Mouse (Mus musculus) hindbrain, postnatal 0 days (tissue): Measurements from ENCODE around the gene Lpar3. TPM values are rescaled to one million over a fixed set of nuclear protein-coding genes. Genes with fewer than 3 reads are reported as not detected.
A peak's percentile ranks its signal among the peaks of the same experiment; 100 is the strongest.

Source experiments
- ATAC-seq: fragments of 200-750 bp; cut with Nextera tagmentation; 2 replicates; pipeline ENCODE4 v1.8.0; 2017; ENCODE audit warnings: mild to moderate bottlenecking, moderate TSS enrichment, moderate library complexity
- DNase-seq: peaks from one replicate; pipeline ENCODE4 v3.0.0-alpha.2; 2015; ENCODE audit warnings: low spot score
- H3K27ac ChIP-seq: fragments of 300-500 bp; sonication (generic); 2 replicates; pipeline ENCODE4 v1.5.1; 2014; ENCODE audit warnings: mild to moderate bottlenecking
- H3K27me3 ChIP-seq: fragments of 300-500 bp; sonication (generic); 2 replicates; pipeline ENCODE4 v1.6.1; 2014; ENCODE audit warnings: low read length, mixed read lengths; ENCODE audit not compliant: insufficient read depth
- H3K36me3 ChIP-seq: fragments of 300-500 bp; sonication (generic); 2 replicates; pipeline ENCODE4 v1.6.1; 2014; ENCODE audit warnings: low read length, mixed read lengths; ENCODE audit not compliant: insufficient read depth
- H3K4me1 ChIP-seq: fragments of 300-500 bp; sonication (generic); 2 replicates; pipeline ENCODE4 v1.6.1; 2014; ENCODE audit warnings: antibody characterized with exemption, low read length, mixed read lengths; ENCODE audit not compliant: insufficient read depth
- H3K4me2 ChIP-seq: fragments of 300-500 bp; sonication (generic); 2 replicates; pipeline ENCODE4 v1.6.1; 2014; ENCODE audit warnings: low read depth, mild to moderate bottlenecking, low read length, moderate library complexity, mixed read lengths
- H3K4me3 ChIP-seq: fragments of 300-500 bp; sonication (generic); 2 replicates; pipeline ENCODE4 v1.5.1; 2014; ENCODE audit warnings: low read length
- H3K9ac ChIP-seq: fragments of 300-500 bp; sonication (generic); replicated peaks from 2 replicates; pipeline ENCODE4 v1.6.1; 2014; ENCODE audit warnings: mild to moderate bottlenecking, low read length, moderate library complexity, mixed read lengths
- H3K9me3 ChIP-seq: fragments of 300-500 bp; sonication (generic); 2 replicates; pipeline ENCODE4 v1.6.1; 2016; ENCODE audit warnings: low read length, mixed read lengths
- CTCF ChIP-seq: IDR thresholded peaks from 2 replicates; pipeline ENCODE4 v1.5.1; 2016; ENCODE audit warnings: antibody characterized with exemption, control low read depth, low read depth
- WGBS: fragments of 180-500 bp; shearing (Covaris S2); extraction: QIAGEN DNeasy Blood & Tissue Kit; methylation state at CpG from one replicate; pipeline ENCODE4 v1.1.7; 2014; 5-methylcytosine and 5-hydroxymethylcytosine counted together
- polyA plus RNA-seq: library from polyadenylated mRNA; unstranded; fragments of >200 nt; fragmentation: Nextera tagmentation; extraction: Ambion mirVana; gene quantifications from 2 replicates; pipeline ENCODE4 v1.2.1, GENCODE M21; 2015
- total RNA-seq: library from RNA; depleted of rRNA; stranded (reverse); fragments of >200 nt; gene quantifications from 2 replicates; pipeline ENCODE4 v1.2.3, GENCODE M21; 2014; rRNA removed

The Lpar3 gene
- total and polyA plus RNA-seq, 2 experiments from 2014 or later: 0.50 to 0.58 TPM

- no peak for TF ChIP-seq CTCF
- ATAC-seq: peak; percentile 16; the same call in 1 of the 2 replicates
- Histone ChIP-seq H3K9ac (no peak overlapping the region; the same call in 1 of the 2 replicates), H3K27ac (no peak overlapping the region), H3K4me1 (no peaks in the 10 kb centered on the region), H3K9me3 (no peaks in the 10 kb centered on the region), H3K4me3 (no peak overlapping the region), H3K36me3 (no peaks in the 10 kb centered on the region), H3K4me2 (peak overlapping the region; percentile 58), H3K27me3 (no peaks in the 10 kb centered on the region)
- WGBS: 35% methylated on average over 15 of the region's 17 CpGs
- DNase-seq: no peak
Observed at GRCm38 (mm10) chr3:146326743-146327536, 106.2 kb downstream of the Lpar3 start.

DNA sequence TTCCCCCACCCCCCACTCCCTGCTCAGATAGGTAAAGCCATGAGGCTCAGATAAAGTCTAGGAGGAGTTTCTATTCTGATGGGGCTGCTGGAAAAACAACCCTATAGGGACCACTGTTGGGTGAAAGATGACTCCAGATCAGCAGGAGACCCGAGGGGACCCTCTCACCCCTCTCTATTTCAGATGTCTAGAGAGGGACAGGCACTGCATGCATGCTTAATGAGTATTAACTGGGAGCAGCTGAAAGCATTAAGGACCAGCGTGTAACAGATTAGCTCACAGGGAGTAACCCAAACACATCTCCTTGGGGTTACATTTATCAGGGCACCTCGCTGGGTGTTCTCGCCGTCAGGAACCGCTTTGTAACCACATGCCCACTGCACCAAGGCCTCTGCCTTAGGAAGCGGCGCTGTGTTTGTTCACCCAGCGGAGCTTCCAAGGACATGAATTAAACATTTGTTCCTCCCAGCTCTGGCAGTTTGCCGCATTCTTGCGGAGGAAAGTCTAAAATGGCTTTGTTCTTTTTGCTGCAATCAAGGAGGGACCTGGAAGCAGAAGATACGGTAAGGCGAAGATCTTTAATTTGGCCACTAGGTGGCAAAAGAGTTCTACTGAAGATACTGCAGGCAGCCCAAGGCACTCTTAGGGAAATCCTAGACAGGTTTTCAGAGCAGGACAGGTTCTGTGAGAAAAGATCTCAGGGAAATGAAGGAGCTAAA is 106.9 kb downstream of the Lpar3 start:
- TF ChIP-seq CTCF: peak; percentile 92
- Histone ChIP-seq H3K4me1 (no peaks in the 10 kb centered on the region), H3K36me3 (no peaks in the 10 kb centered on the region), H3K4me3 (peak overlapping the region; percentile 22), H3K4me2 (peak overlapping the region; percentile 58), H3K9me3 (no peaks in the 10 kb centered on the region), H3K27me3 (no peaks in the 10 kb centered on the region), H3K9ac (peak overlapping the region; percentile 44), H3K27ac (peak overlapping the region; percentile 65)
- peak; percentile 92 for ATAC-seq
- 0% methylated on average over 13 of the region's 13 CpGs for WGBS
- DNase-seq: peak; percentile 95

DNA sequence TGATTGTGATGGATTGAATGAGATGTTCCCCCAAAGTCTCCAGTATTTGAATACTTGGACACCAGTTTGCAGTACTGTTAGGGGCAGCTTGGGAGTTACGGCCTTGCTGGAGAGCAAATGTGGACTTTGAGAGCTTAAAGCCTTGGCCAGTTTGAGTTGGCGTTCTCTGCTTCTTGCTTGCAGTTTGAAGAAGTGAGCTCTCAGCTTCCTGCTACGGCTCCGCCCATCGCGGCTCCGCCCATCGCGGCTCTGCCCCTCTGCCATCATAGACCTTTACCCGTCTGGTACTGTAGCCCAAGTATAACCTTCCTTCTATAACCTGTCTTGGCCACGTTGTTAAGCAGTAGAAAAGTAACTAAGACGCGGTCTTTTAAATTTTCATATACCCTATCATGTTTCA is 108.0 kb downstream of the Lpar3 start:
- H3K9ac ChIP-seq: no peak overlapping the region
- no peak for DNase-seq
- H3K4me2 ChIP-seq: peak overlapping the region; percentile 58; the same call in 1 of the 2 replicates
- no peaks in the 10 kb centered on the region for H3K9me3 ChIP-seq
- H3K27ac ChIP-seq: no peak overlapping the region
- no peaks in the 10 kb centered on the region for H3K4me1 ChIP-seq
- no peaks in the 10 kb centered on the region for H3K36me3 ChIP-seq
- no peak for ATAC-seq
- no peak for TF ChIP-seq CTCF
- WGBS: 24% methylated on average over 13 of the region's 13 CpGs
- no peak overlapping the region for H3K4me3 ChIP-seq
- no peaks in the 10 kb centered on the region for H3K27me3 ChIP-seq

- ATAC-seq: no peak
- H3K4me3 ChIP-seq: no peak overlapping the region
- H3K9me3 ChIP-seq: no peaks in the 10 kb centered on the region
- DNase-seq: no peak
- no peaks in the 10 kb centered on the region for H3K36me3 ChIP-seq
- no peak overlapping the region for H3K27ac ChIP-seq
- no peaks in the 10 kb centered on the region for H3K27me3 ChIP-seq
- no peak overlapping the region for H3K4me2 ChIP-seq
- 85% methylated on average over 11 of the region's 11 CpGs for WGBS
- H3K4me1 ChIP-seq: peaks cover 6% of the 10 kb centered on the region; the same call in 1 of the 2 replicates
- H3K9ac ChIP-seq: no peak overlapping the region
- TF ChIP-seq CTCF: no peak
Observed at GRCm38 (mm10) chr3:146331819-146332218, 111.1 kb downstream of the Lpar3 start.

DNA sequence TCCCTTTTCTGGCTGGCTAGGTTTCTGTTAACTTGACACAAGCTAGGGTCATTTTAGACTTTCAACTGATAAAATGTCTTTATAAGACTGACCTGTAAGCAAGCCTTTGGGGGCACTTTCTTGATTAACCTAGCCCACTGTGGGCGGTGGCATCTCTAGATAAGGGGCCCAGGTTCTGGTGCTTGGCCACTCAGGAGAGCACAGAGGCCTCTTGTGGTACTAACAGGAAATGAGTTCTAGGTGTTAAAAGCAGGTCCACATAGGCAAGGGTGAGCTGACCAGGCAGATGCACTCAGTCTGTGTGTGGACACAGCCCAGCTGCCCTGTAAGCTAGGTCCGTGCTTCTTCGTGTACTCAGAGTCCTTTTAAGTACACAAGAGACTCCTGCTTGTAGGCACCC is 112.5 kb downstream of the Lpar3 start:
- TF ChIP-seq CTCF: no peak
- Histone ChIP-seq H3K9me3 (no peaks in the 10 kb centered on the region), H3K36me3 (no peaks in the 10 kb centered on the region), H3K4me1 (peaks cover 15% of the 10 kb centered on the region), H3K9ac (no peak overlapping the region), H3K4me3 (no peak overlapping the region), H3K4me2 (no peak overlapping the region), H3K27me3 (no peaks in the 10 kb centered on the region), H3K27ac (no peak overlapping the region)
- DNase-seq: no peak
- ATAC-seq: no peak
- 97% methylated on average over 3 of the region's 3 CpGs for WGBS

GRCm38 (mm10) chr3:146334070-146334469 is 113.3 kb downstream of the Lpar3 start:
- Histone ChIP-seq H3K27ac (peak overlapping the region; percentile 32; the same call in 1 of the 2 replicates), H3K4me1 (peaks cover 18% of the 10 kb centered on the region), H3K9ac (no peak overlapping the region), H3K9me3 (no peaks in the 10 kb centered on the region), H3K27me3 (no peaks in the 10 kb centered on the region), H3K4me2 (no peak overlapping the region), H3K36me3 (no peaks in the 10 kb centered on the region), H3K4me3 (no peak overlapping the region)
- WGBS: 20% methylated on average over 7 of the region's 7 CpGs
- DNase-seq (peak; percentile 49), ATAC-seq (peak; percentile 24; the same call in 1 of the 2 replicates)
- TF ChIP-seq CTCF: no peak

Other genes with a start within 250 kb of the Lpar3 start
- gene Syde2, start 233.1 kb upstream of the Lpar3 start, total RNA-seq: 4.7 and 5.1 TPM in 2 replicates
- gene Syde2, start 233.1 kb upstream of the Lpar3 start, polyA plus RNA-seq: 0.47 and 0.61 TPM in 2 replicates
- gene Wdr63, start 112.8 kb upstream of the Lpar3 start, total RNA-seq: 1.1 and 1.5 TPM in 2 replicates
- gene Wdr63, start 112.8 kb upstream of the Lpar3 start, polyA plus RNA-seq: 0.71 and 1.5 TPM in 2 replicates
- gene Mcoln3, start 103.5 kb upstream of the Lpar3 start, total RNA-seq: 0.25 TPM in 1 of 2 replicates, not detected in the other
- 0.10 and 0.48 TPM in 2 replicates for gene Mcoln3, start 103.5 kb upstream of the Lpar3 start, polyA plus RNA-seq
- gene Mcoln2, start 71.1 kb upstream of the Lpar3 start, total RNA-seq: not detected in 2 replicates
- 0.23 and 0.33 TPM in 2 replicates for gene Mcoln2, start 71.1 kb upstream of the Lpar3 start, polyA plus RNA-seq
- 21.7 and 23.6 TPM in 2 replicates for gene Ssx2ip, start 183.7 kb downstream of the Lpar3 start, total RNA-seq
- 21.7 and 23.5 TPM in 2 replicates for gene Ssx2ip, start 183.7 kb downstream of the Lpar3 start, polyA plus RNA-seq
- gene Ctbs, start 228.8 kb downstream of the Lpar3 start, total RNA-seq: 6.6 and 11.4 TPM in 2 replicates
- 5.7 and 6.2 TPM in 2 replicates for gene Ctbs, start 228.8 kb downstream of the Lpar3 start, polyA plus RNA-seq